Mouse (Mus musculus): ENCODE results near the gene Adck1. TPM values are rescaled to one million over a fixed set of nuclear protein-coding genes. Genes with fewer than 3 reads are reported as not detected.
"Not testable (repeated sequence)": the region's sequence is repeated elsewhere in the genome, so short reads cannot be mapped to it uniquely, and the experiment has no call there.

Adck1 gene
- polyA plus RNA-seq, 1 experiment from 2014 or later: 23.1 TPM

- ChIA-PET CTCF (interaction anchor here (0.7 kb wide), 1 partner anchor 11 kb away, joined by 3 read pairs; no protein-coding TSS in a partner anchor), POLR2A (no interaction called here)
- ATAC-seq (no peak), DNase-seq (ENCODE audit: low read depth, low spot score) (no peak)
- in situ Hi-C loops (cut with MboI; ENCODE audit: low pct_unique_long_range_greater_than_20kb): no loop called here
- H3K27me3 ChIP-seq: no peaks in the 10 kb centered on the region
- TF ChIP-seq CTCF (IDR thresholded peaks at IDR 0.05): no peak
Observed at GRCm38 (mm10) chr12:88454701-88455410, 94.5 kb downstream of the Adck1 start.

- no peak for DNase-seq (ENCODE audit: low read depth, low spot score)
- ChIA-PET POLR2A (no interaction called here), CTCF (no interaction called here)
- no peak for ATAC-seq
- no peaks in the 10 kb centered on the region for H3K27me3 ChIP-seq
- no peak for TF ChIP-seq CTCF (IDR thresholded peaks at IDR 0.05)
- in situ Hi-C loops (cut with MboI; ENCODE audit: low pct_unique_long_range_greater_than_20kb): no loop called here
Observed at GRCm38 (mm10) chr12:88457021-88457420, 96.7 kb downstream of the Adck1 start.

GRCm38 (mm10) chr12:88458936-88459335 lies 98.6 kb downstream of the Adck1 start:
- H3K27me3 ChIP-seq: no peaks in the 10 kb centered on the region
- TF ChIP-seq CTCF (IDR thresholded peaks at IDR 0.05): no peak
- ChIA-PET CTCF (no interaction called here), POLR2A (no interaction called here)
- DNase-seq (ENCODE audit: low read depth, low spot score) (no peak), ATAC-seq (no peak)
- in situ Hi-C loops (cut with MboI; ENCODE audit: low pct_unique_long_range_greater_than_20kb): no loop called here

GRCm38 (mm10) chr12:88459461-88459860 lies 99.1 kb downstream of the Adck1 start:
- no peak for TF ChIP-seq CTCF (IDR thresholded peaks at IDR 0.05)
- CTCF ChIA-PET: no interaction called here
- in situ Hi-C loops (cut with MboI; ENCODE audit: low pct_unique_long_range_greater_than_20kb): no loop called here
- H3K27me3 ChIP-seq: no peaks in the 10 kb centered on the region
- ATAC-seq (no peak), DNase-seq (ENCODE audit: low read depth, low spot score) (no peak)
- POLR2A ChIA-PET: no interaction called here

GRCm38 (mm10) chr12:88461026-88461425 lies 100.7 kb downstream of the Adck1 start:
- ChIA-PET CTCF (no interaction called here), POLR2A (no interaction called here)
- TF ChIP-seq CTCF (IDR thresholded peaks at IDR 0.05): no peak
- ATAC-seq: no peak
- no peaks in the 10 kb centered on the region for H3K27me3 ChIP-seq
- in situ Hi-C loops (cut with MboI; ENCODE audit: low pct_unique_long_range_greater_than_20kb): no loop called here
- DNase-seq (ENCODE audit: low read depth, low spot score): no peak

GRCm38 (mm10) chr12:88463588-88464290 lies 103.4 kb downstream of the Adck1 start:
- in situ Hi-C loops (cut with MboI; ENCODE audit: low pct_unique_long_range_greater_than_20kb): no loop called here
- DNase-seq (ENCODE audit: low read depth, low spot score) (no peak), ATAC-seq (peak; percentile 31)
- POLR2A ChIA-PET: no interaction called here
- CTCF ChIA-PET: no interaction called here
- H3K27me3 ChIP-seq: no peaks in the 10 kb centered on the region
- TF ChIP-seq CTCF (IDR thresholded peaks at IDR 0.05): no peak

GRCm38 (mm10) chr12:88466801-88467200 lies 106.4 kb downstream of the Adck1 start:
- ATAC-seq: no peak
- no peaks in the 10 kb centered on the region for H3K27me3 ChIP-seq
- ChIA-PET POLR2A (no interaction called here), CTCF (no interaction called here)
- no peak for DNase-seq (ENCODE audit: low read depth, low spot score)
- in situ Hi-C loops (cut with MboI; ENCODE audit: low pct_unique_long_range_greater_than_20kb): no loop called here
- TF ChIP-seq CTCF (IDR thresholded peaks at IDR 0.05): no peak

- in situ Hi-C loops (cut with MboI; ENCODE audit: low pct_unique_long_range_greater_than_20kb): no loop called here
- ATAC-seq (no peak), DNase-seq (ENCODE audit: low read depth, low spot score) (no peak)
- CTCF ChIA-PET: no interaction called here
- no peaks in the 10 kb centered on the region for H3K27me3 ChIP-seq
- TF ChIP-seq CTCF (IDR thresholded peaks at IDR 0.05): no peak
- POLR2A ChIA-PET: no interaction called here
Observed at GRCm38 (mm10) chr12:88467257-88467656, 106.9 kb downstream of the Adck1 start.

- ChIA-PET CTCF (interaction anchor here (1.2 kb wide), 1 partner anchor 20 kb away, joined by 3 read pairs; no protein-coding TSS in a partner anchor), POLR2A (interaction anchor here (0.6 kb wide), 1 partner anchor 70 kb away, joined by 3 read pairs; no protein-coding TSS in a partner anchor)
- no peaks in the 10 kb centered on the region for H3K27me3 ChIP-seq
- in situ Hi-C loops (cut with MboI; ENCODE audit: low pct_unique_long_range_greater_than_20kb): no loop called here
- ATAC-seq (no peak), DNase-seq (ENCODE audit: low read depth, low spot score) (no peak)
- TF ChIP-seq CTCF (IDR thresholded peaks at IDR 0.05): no peak
Observed at GRCm38 (mm10) chr12:88467935-88468465, 107.6 kb downstream of the Adck1 start.

GRCm38 (mm10) chr12:88468691-88469090 lies 108.3 kb downstream of the Adck1 start:
- no peak for TF ChIP-seq CTCF (IDR thresholded peaks at IDR 0.05)
- ChIA-PET POLR2A (no interaction called here), CTCF (interaction anchor here (1.2 kb wide), 1 partner anchor 19 kb away, joined by 3 read pairs; no protein-coding TSS in a partner anchor)
- in situ Hi-C loops (cut with MboI; ENCODE audit: low pct_unique_long_range_greater_than_20kb): no loop called here
- DNase-seq (ENCODE audit: low read depth, low spot score): no peak
- ATAC-seq: no peak
- H3K27me3 ChIP-seq: no peaks in the 10 kb centered on the region

- ATAC-seq; CTCF ChIA-PET; POLR2A ChIA-PET; DNase-seq (ENCODE audit: low read depth, low spot score); in situ Hi-C loops (cut with MboI; ENCODE audit: low pct_unique_long_range_greater_than_20kb); H3K27me3 ChIP-seq: not testable (repeated sequence)
Observed at GRCm38 (mm10) chr12:88471884-88472283, 111.5 kb downstream of the Adck1 start.

All from Patski (cell line).